Mouse (Mus musculus) liver, embryonic 16.5 days (tissue): ENCODE data around the gene Pgap1. TPM values are rescaled to one million over a fixed set of nuclear protein-coding genes. Genes with fewer than 3 reads are reported as not detected.

Experiments
- ATAC-seq: fragments of 200-750 bp; cut with Nextera tagmentation; 2 replicates; pipeline ENCODE4 v1.8.0; 2017; ENCODE audit warnings: low read depth, mild to moderate bottlenecking, moderate number of reproducible peaks, moderate library complexity
- H3K27ac ChIP-seq: fragments of 300-500 bp; sonication (generic); 2 replicates; pipeline ENCODE4 v1.5.1; 2014; ENCODE audit warnings: mild to moderate bottlenecking, low read length
- H3K27me3 ChIP-seq: fragments of 300-500 bp; sonication (generic); 2 replicates; pipeline ENCODE4 v1.6.1; 2014; ENCODE audit warnings: low read depth, low read length, mixed read lengths; ENCODE audit not compliant: control insufficient read depth, insufficient read depth
- H3K36me3 ChIP-seq: fragments of 300-500 bp; sonication (generic); 2 replicates; pipeline ENCODE4 v1.6.1; 2014; ENCODE audit warnings: mild to moderate bottlenecking; ENCODE audit not compliant: control insufficient read depth, insufficient read depth
- H3K4me1 ChIP-seq: fragments of 300-500 bp; sonication (generic); 2 replicates; pipeline ENCODE4 v1.6.1; 2014; ENCODE audit warnings: low read depth, low read length, mixed read lengths; ENCODE audit not compliant: control insufficient read depth
- H3K4me2 ChIP-seq: fragments of 300-500 bp; sonication (generic); 2 replicates; pipeline ENCODE4 v1.6.1; 2014; ENCODE audit warnings: low read depth, low read length, mixed read lengths
- H3K4me3 ChIP-seq: fragments of 300-500 bp; sonication (generic); 2 replicates; pipeline ENCODE4 v1.5.1; 2014; ENCODE audit warnings: low read depth, mild to moderate bottlenecking, low read length
- H3K9ac ChIP-seq: fragments of 300-500 bp; sonication (generic); 2 replicates; pipeline ENCODE4 v1.6.1; 2014; ENCODE audit warnings: low read depth, low read length
- H3K9me3 ChIP-seq: fragments of 300-500 bp; sonication (generic); replicated peaks from 2 replicates; pipeline ENCODE4 v1.6.1; 2016; ENCODE audit warnings: low read length; ENCODE audit not compliant: control insufficient read depth
- WGBS: fragments of 180-500 bp; shearing (Covaris S2); extraction: QIAGEN DNeasy Blood & Tissue Kit; methylation state at CpG from one replicate; pipeline ENCODE4 v1.1.7; 2014; ENCODE audit not compliant: insufficient replicate concordance; 5-methylcytosine and 5-hydroxymethylcytosine counted together
- polyA plus RNA-seq: library from polyadenylated mRNA; unstranded; fragments of >200 nt; fragmentation: Nextera tagmentation; extraction: Ambion mirVana; gene quantifications from 2 replicates; pipeline ENCODE4 v1.2.1, GENCODE M21; 2015

The Pgap1 gene
- polyA plus RNA-seq, 1 experiment from 2014 or later: 1.5 TPM

GRCm38 (mm10) chr1:54545200-54545599, 12.3 kb downstream of the Pgap1 start:
- Histone ChIP-seq H3K36me3 (no peaks in the 10 kb centered on the region), H3K4me1 (no peaks in the 10 kb centered on the region), H3K9ac (no peak overlapping the region), H3K27me3 (no peaks in the 10 kb centered on the region), H3K4me3 (no peak overlapping the region), H3K27ac (no peak overlapping the region), H3K4me2 (no peak overlapping the region), H3K9me3 (no peaks in the 10 kb centered on the region)
- no peak for ATAC-seq
- 71% methylated on average over 9 of the region's 9 CpGs for WGBS

DNA sequence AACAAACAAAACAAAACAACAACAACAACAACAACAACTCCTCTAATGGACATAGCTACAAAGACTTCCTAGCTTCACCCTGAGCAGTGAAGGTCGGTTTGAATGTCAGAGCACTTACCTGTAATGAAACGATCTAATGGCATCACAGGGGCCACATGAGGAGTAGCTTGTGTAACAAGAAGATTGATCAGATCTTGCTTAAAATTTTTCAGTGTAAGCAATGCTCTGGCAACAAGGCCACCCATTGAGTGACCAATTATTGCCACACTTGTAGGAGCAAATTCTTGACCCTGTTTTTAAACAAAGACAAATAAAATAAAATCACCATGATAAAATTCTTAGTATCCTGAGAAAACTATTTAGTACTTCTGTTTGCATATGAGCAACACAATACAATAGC, 14.6 kb downstream of the Pgap1 start:
- no peak overlapping the region for H3K4me3 ChIP-seq
- WGBS: 45% methylated on average over 2 of the region's 2 CpGs
- no peaks in the 10 kb centered on the region for H3K36me3 ChIP-seq
- no peak overlapping the region for H3K9ac ChIP-seq
- no peaks in the 10 kb centered on the region for H3K27me3 ChIP-seq
- no peaks in the 10 kb centered on the region for H3K4me1 ChIP-seq
- ATAC-seq: no peak
- no peak overlapping the region for H3K27ac ChIP-seq
- no peak overlapping the region for H3K4me2 ChIP-seq
- no peaks in the 10 kb centered on the region for H3K9me3 ChIP-seq

- no peak overlapping the region for H3K4me3 ChIP-seq
- 39% methylated on average over 6 of the region's 6 CpGs for WGBS
- no peak overlapping the region for H3K9ac ChIP-seq
- no peak for ATAC-seq
- no peaks in the 10 kb centered on the region for H3K9me3 ChIP-seq
- no peaks in the 10 kb centered on the region for H3K27me3 ChIP-seq
- no peaks in the 10 kb centered on the region for H3K4me1 ChIP-seq
- H3K36me3 ChIP-seq: no peaks in the 10 kb centered on the region
- H3K4me2 ChIP-seq: no peak overlapping the region
- no peak overlapping the region for H3K27ac ChIP-seq
These were observed 26.3 kb downstream of the Pgap1 start for GRCm38 (mm10) chr1:54531170-54531569.

DNA sequence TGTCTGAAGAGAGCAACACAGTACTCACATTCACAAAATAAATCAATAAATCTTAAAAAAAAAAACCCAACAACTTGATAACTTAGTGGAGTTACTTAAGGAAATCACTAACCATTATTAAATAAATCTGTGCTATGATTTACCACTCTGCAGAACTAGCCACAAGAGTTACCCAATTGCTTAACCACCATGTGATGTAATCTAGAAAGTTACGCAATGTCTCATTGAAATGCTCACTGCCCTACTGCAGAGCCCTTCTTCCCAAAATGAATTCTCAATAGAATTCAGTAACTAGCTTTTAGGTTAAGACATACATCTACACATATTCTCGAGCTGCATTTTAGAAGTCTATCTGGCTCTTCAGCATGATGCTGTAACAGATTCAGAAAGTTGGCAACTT, 33.8 kb downstream of the Pgap1 start:
- no peaks in the 10 kb centered on the region for H3K27me3 ChIP-seq
- WGBS: 25% methylated on average over 2 of the region's 2 CpGs
- no peaks in the 10 kb centered on the region for H3K36me3 ChIP-seq
- no peak overlapping the region for H3K9ac ChIP-seq
- H3K4me1 ChIP-seq: no peaks in the 10 kb centered on the region
- H3K4me2 ChIP-seq: no peak overlapping the region
- no peak overlapping the region for H3K27ac ChIP-seq
- H3K9me3 ChIP-seq: no peaks in the 10 kb centered on the region
- ATAC-seq: 0 out of 2 replicates have a peak, but pooled peaks have one; percentile 59
- no peak overlapping the region for H3K4me3 ChIP-seq

DNA sequence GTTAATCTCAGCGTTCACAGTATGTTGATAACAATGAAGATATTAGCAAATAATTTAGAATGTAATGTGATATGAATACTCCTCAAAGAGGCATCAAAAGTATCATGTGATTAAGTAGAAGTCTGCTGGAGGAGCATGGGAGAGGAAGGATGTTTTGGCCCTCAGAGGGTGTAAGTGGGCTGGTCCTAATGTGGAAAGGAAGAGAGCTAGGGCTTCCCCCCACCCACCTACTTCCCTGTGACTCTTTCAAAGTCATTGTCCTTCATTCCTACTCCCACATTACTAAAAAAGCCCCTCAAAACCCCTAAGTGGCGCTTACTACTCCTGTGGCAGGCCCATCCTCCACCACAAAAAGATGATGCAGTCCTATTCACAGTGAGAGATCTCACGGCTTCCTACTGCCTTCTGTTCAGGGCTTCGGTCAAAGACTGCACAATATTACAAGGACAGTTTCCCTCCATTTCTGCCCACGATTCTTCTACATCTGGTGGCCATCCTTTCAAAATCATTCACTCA, 37.4 kb downstream of the Pgap1 start:
- 55% methylated on average over 5 of the region's 5 CpGs for WGBS
- no peak for ATAC-seq
- no peaks in the 10 kb centered on the region for H3K4me1 ChIP-seq
- H3K36me3 ChIP-seq: no peaks in the 10 kb centered on the region
- H3K9ac ChIP-seq: no peak overlapping the region
- no peak overlapping the region for H3K4me2 ChIP-seq
- H3K9me3 ChIP-seq: no peaks in the 10 kb centered on the region
- H3K27me3 ChIP-seq: no peaks in the 10 kb centered on the region
- no peak overlapping the region for H3K4me3 ChIP-seq
- H3K27ac ChIP-seq: no peak overlapping the region

- no peaks in the 10 kb centered on the region for H3K9me3 ChIP-seq
- no peak overlapping the region for H3K9ac ChIP-seq
- H3K4me3 ChIP-seq: no peak overlapping the region
- no peak overlapping the region for H3K4me2 ChIP-seq
- H3K27me3 ChIP-seq: no peaks in the 10 kb centered on the region
- no peaks in the 10 kb centered on the region for H3K36me3 ChIP-seq
- 68% methylated on average over 1 of the region's 1 CpGs for WGBS
- H3K27ac ChIP-seq: no peak overlapping the region
- ATAC-seq: no peak
- H3K4me1 ChIP-seq: no peaks in the 10 kb centered on the region
These were observed 43.6 kb downstream of the Pgap1 start for GRCm38 (mm10) chr1:54513836-54514235.

DNA sequence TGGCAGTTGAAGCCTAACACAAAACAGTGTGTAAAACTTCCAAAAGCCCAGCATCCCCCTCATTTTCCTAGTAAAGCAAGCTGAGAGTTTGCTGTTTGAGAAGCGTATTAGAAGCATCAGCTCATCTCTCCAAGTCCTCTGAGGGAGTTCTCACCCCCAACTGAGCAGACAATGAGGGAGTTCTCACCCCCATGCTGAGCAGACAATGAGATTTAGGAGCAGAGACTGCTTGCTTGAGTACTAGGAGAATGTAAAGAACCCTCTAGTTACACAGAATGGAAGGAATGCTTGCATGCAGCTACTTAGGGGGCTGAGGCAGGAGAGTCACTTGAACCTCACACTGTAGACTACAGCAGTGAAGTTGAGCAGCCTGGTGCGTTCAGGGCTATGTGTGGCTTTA, 59.0 kb downstream of the Pgap1 start:
- Histone ChIP-seq H3K4me1 (no peaks in the 10 kb centered on the region), H3K4me2 (no peak overlapping the region), H3K4me3 (no peak overlapping the region), H3K36me3 (no peaks in the 10 kb centered on the region), H3K27ac (no peak overlapping the region), H3K9ac (no peak overlapping the region), H3K27me3 (no peaks in the 10 kb centered on the region), H3K9me3 (no peaks in the 10 kb centered on the region)
- 74% methylated on average over 2 of the region's 2 CpGs for WGBS
- ATAC-seq: no peak

DNA sequence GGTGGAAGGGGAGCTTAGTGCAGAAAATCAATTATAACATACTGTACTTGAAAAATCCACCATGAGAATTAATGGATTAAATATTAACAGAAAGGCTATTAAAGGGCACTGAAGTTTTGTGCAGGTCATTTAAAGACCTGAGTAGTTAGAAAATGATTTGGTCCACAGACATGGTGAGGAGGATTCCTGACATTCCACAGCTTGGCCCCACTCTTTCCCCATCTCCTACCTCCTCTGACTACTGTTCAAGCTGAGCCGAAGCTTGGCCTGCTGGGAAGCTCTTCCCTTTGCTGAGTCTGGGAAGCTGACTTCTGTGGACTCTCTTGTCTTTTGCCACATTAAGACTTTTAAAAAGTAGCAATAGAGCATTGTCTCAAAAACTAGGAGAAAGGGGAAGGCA, 61.2 kb downstream of the Pgap1 start:
- no peak for ATAC-seq
- H3K4me2 ChIP-seq: no peak overlapping the region
- H3K9me3 ChIP-seq: no peaks in the 10 kb centered on the region
- no peaks in the 10 kb centered on the region for H3K4me1 ChIP-seq
- no peak overlapping the region for H3K27ac ChIP-seq
- H3K9ac ChIP-seq: no peak overlapping the region
- H3K36me3 ChIP-seq: no peaks in the 10 kb centered on the region
- whole genome bisulfite sequencing: 65% methylated on average over 1 of the region's 1 CpGs
- no peaks in the 10 kb centered on the region for H3K27me3 ChIP-seq
- H3K4me3 ChIP-seq: no peak overlapping the region

DNA sequence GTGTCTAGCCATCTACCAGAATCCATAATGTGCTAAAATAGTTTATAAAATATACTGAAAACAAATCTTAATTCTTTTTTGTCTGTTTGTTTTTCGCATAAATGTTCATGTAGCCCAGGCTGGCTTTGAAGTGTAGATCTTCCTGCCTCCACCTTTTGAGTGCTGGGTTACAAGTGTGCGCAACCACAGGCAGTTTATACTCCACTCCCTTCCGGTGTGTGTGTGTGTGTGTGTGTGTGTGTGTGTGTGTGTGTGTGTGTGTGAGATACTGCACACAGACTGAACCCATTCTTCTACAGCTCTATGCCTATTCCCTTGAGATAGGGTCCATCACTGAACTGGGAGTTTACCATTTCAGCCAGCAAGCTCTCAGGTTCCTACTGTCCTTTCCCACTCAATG, 64.0 kb downstream of the Pgap1 start:
- no peak overlapping the region for H3K4me3 ChIP-seq
- no peaks in the 10 kb centered on the region for H3K36me3 ChIP-seq
- 75% methylated on average over 3 of the region's 3 CpGs for WGBS
- no peak for ATAC-seq
- H3K27ac ChIP-seq: no peak overlapping the region
- H3K4me2 ChIP-seq: no peak overlapping the region
- H3K9ac ChIP-seq: no peak overlapping the region
- H3K27me3 ChIP-seq: no peaks in the 10 kb centered on the region
- no peaks in the 10 kb centered on the region for H3K9me3 ChIP-seq
- H3K4me1 ChIP-seq: no peaks in the 10 kb centered on the region
